Comparison of ENCODE assay signal across 8 mouse cellular contexts in the genomic region with DNA sequence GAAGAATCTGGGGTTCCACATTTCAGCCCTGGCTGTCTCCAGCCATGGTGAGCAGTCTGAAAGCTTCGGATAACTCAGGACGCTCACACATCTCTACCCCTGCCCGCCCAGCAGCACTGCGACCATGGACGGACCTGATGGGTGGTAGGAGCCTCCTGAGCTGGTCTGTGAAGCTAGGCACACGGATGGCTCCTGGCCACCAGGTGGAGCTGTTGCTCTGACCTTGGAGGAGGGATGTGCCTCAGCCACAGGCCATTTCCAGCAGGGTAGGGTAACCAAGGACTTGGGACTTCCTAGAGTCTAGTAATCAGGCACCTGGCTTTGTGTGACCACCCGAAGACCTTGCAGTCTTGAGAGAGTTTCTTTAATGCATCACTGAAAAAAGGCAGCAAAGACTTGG. TPM values are rescaled to one million over a fixed set of nuclear protein-coding genes. Genes with fewer than 3 reads are reported as not detected.
DNase-seq lines count a peak whose midpoint lies in the region; ATAC-seq and TF ChIP-seq lines count a peak whose summit lies in the region.

No protein-coding gene starts in this region.

- no peak overlapping the region for H3K9ac ChIP-seq in liver, embryonic 15.5 days
- no peak overlapping the region for H3K9ac ChIP-seq in neural tube, embryonic 12.5 days
- no peak overlapping the region for H3K9ac ChIP-seq in stomach, postnatal 0 days (ENCODE audit: low read length)

- peaks cover 35% of the 10 kb centered on the region for H3K36me3 ChIP-seq in forebrain, embryonic 10.5 days (replicated peaks)
- H3K36me3 ChIP-seq in liver, embryonic 15.5 days (replicated peaks) = peaks cover 4% of the 10 kb centered on the region; the same call in 1 of the 2 replicates
- H3K36me3 ChIP-seq in neural tube, embryonic 12.5 days = peaks cover 10% of the 10 kb centered on the region
- peaks cover 2% of the 10 kb centered on the region; the same call in 1 of the 2 replicates for H3K36me3 ChIP-seq in stomach, postnatal 0 days (ENCODE audit: control insufficient read depth, insufficient read depth, low read length)

- peak; percentile 71 to 79 for DNase-seq in CD8-positive naive resting alpha-beta T cell, adult 2 months (ENCODE audit: low read depth in 2 of 2, low spot score in 2 of 2)
- peak; percentile 40 for DNase-seq in c-Kit-negative CD71-positive TER-119-positive erythroid progenitor cells, embryonic 14.5 days (ENCODE audit: low read depth, low spot score)
- DNase-seq in forebrain, embryonic 10.5 days (ENCODE audit: extremely low spot score, low spot score) = peak; percentile 84
- peak; percentile 89 to 94 for DNase-seq in heart, postnatal 10 days
- DNase-seq in kidney, postnatal 36 days = peak; percentile 86 to 95
- peak; percentile 92 for DNase-seq in stomach, postnatal 0 days (ENCODE audit: low spot score)

- H3K4me1 ChIP-seq in forebrain, embryonic 10.5 days = peaks cover 28% of the 10 kb centered on the region
- peaks cover 27% of the 10 kb centered on the region for H3K4me1 ChIP-seq in liver, embryonic 15.5 days (replicated peaks)
- peaks cover 19% of the 10 kb centered on the region for H3K4me1 ChIP-seq in neural tube, embryonic 12.5 days
- H3K4me1 ChIP-seq in stomach, postnatal 0 days (replicated peaks; ENCODE audit: control insufficient read depth, insufficient read depth) = no peaks in the 10 kb centered on the region

- no peak overlapping the region for H3K4me2 ChIP-seq in liver, embryonic 15.5 days
- H3K4me2 ChIP-seq in neural tube, embryonic 12.5 days (replicated peaks) = no peak overlapping the region
- no peak overlapping the region for H3K4me2 ChIP-seq in stomach, postnatal 0 days (replicated peaks; ENCODE audit: low read depth)

- no peak for TF ChIP-seq EP300 in stomach, postnatal 0 days (optimal IDR thresholded peaks at IDR 0.05)

- TF ChIP-seq CTCF in stomach, postnatal 0 days (IDR thresholded peaks at IDR 0.05; ENCODE audit: low read depth) = peak; percentile 97

- no peak overlapping the region for H3K27ac ChIP-seq in forebrain, embryonic 10.5 days
- no peak overlapping the region for H3K27ac ChIP-seq in liver, embryonic 15.5 days (replicated peaks)
- no peak overlapping the region for H3K27ac ChIP-seq in neural tube, embryonic 12.5 days
- H3K27ac ChIP-seq in stomach, postnatal 0 days (replicated peaks) = no peak overlapping the region

- ATAC-seq in liver, embryonic 15.5 days (ENCODE audit: insufficient read depth) = peak; percentile 39; the same call in 1 of the 2 replicates
- peak; percentile 19; the same call in 1 of the 2 replicates for ATAC-seq in neural tube, embryonic 12.5 days (ENCODE audit: low FRiP score, low read depth)
- peak; percentile 72 for ATAC-seq in stomach, postnatal 0 days (ENCODE audit: low FRiP score, low TSS enrichment)

- H3K27me3 ChIP-seq in forebrain, embryonic 10.5 days (ENCODE audit: poor library complexity, severe bottlenecking) = peaks cover 7% of the 10 kb centered on the region; the same call in 1 of the 2 replicates
- H3K27me3 ChIP-seq in liver, embryonic 15.5 days = peaks cover 17% of the 10 kb centered on the region; the same call in 1 of the 2 replicates
- H3K27me3 ChIP-seq in neural tube, embryonic 12.5 days (replicated peaks) = no peaks in the 10 kb centered on the region
- H3K27me3 ChIP-seq in stomach, postnatal 0 days (ENCODE audit: control insufficient read depth, insufficient read depth, low read length) = no peaks in the 10 kb centered on the region

- no peaks in the 10 kb centered on the region for H3K9me3 ChIP-seq in forebrain, embryonic 10.5 days
- H3K9me3 ChIP-seq in liver, embryonic 15.5 days (replicated peaks) = no peaks in the 10 kb centered on the region
- no peaks in the 10 kb centered on the region for H3K9me3 ChIP-seq in neural tube, embryonic 12.5 days
- no peaks in the 10 kb centered on the region for H3K9me3 ChIP-seq in stomach, postnatal 0 days (ENCODE audit: control insufficient read depth, low read length)

- intact Hi-C loops in heart, postnatal 10 days (cut with DNase I) = loop anchor here (1.0 to 5.0 kb wide), 9 partner anchors 25 to 242 kb away; partner anchors contain the start of genes Car7, Cdh5, Cmtm4 and Dync1li2

- WGBS in forebrain, embryonic 10.5 days = 14% methylated on average over 7 of the region's 7 CpGs
- WGBS in liver, embryonic 15.5 days (ENCODE audit: insufficient replicate concordance) = 16% methylated on average over 7 of the region's 7 CpGs
- 14% methylated on average over 7 of the region's 7 CpGs for WGBS in neural tube, embryonic 12.5 days
- WGBS in stomach, postnatal 0 days = 17% methylated on average over 7 of the region's 7 CpGs

- H3K4me3 ChIP-seq in forebrain, embryonic 10.5 days = no peak overlapping the region
- H3K4me3 ChIP-seq in liver, embryonic 15.5 days (replicated peaks) = no peak overlapping the region
- H3K4me3 ChIP-seq in neural tube, embryonic 12.5 days = no peak overlapping the region
- no peak overlapping the region for H3K4me3 ChIP-seq in stomach, postnatal 0 days (ENCODE audit: low read depth, low read length)

RNA-seq across cellular contexts. Expression of gene Cmtm3, which starts 4.7 kb away (rescaled TPM):
- 68.5 and 70.9 TPM in 2 replicates for polyA plus RNA-seq in forebrain, embryonic 10.5 days (2016; fragmentation: Nextera tagmentation; extraction: Ambion mirVana)
- total RNA-seq in heart, postnatal 10 days (2021) = 10 to 100 TPM; 45.9 to 52.0 TPM
- polyA plus RNA-seq in liver, embryonic 15.5 days (2015; fragmentation: Nextera tagmentation; extraction: Ambion mirVana) = 17.6 and 18.5 TPM in 2 replicates
- polyA plus RNA-seq in neural tube, embryonic 12.5 days (2016; fragmentation: Nextera tagmentation; extraction: Ambion mirVana) = 73.6 and 76.8 TPM in 2 replicates
- 48.4 and 52.1 TPM in 2 replicates for polyA plus RNA-seq in stomach, postnatal 0 days (2015; fragmentation: Nextera tagmentation; extraction: Ambion mirVana)

RNA-seq across cellular contexts. Expression of gene Cmtm2b, which starts 21.9 kb away (rescaled TPM):
- not detected in 2 replicates for polyA plus RNA-seq in forebrain, embryonic 10.5 days (2016; fragmentation: Nextera tagmentation; extraction: Ambion mirVana)
- total RNA-seq in heart, postnatal 10 days (2021) = not detected
- not detected in 2 replicates for polyA plus RNA-seq in liver, embryonic 15.5 days (2015; fragmentation: Nextera tagmentation; extraction: Ambion mirVana)
- not detected in 2 replicates for polyA plus RNA-seq in neural tube, embryonic 12.5 days (2016; fragmentation: Nextera tagmentation; extraction: Ambion mirVana)
- polyA plus RNA-seq in stomach, postnatal 0 days (2015; fragmentation: Nextera tagmentation; extraction: Ambion mirVana) = not detected in 2 replicates

RNA-seq across cellular contexts. Expression of gene Gm11020, which starts 22.6 kb away (rescaled TPM):
- polyA plus RNA-seq in forebrain, embryonic 10.5 days (2016; fragmentation: Nextera tagmentation; extraction: Ambion mirVana) = not detected in 2 replicates
- total RNA-seq in heart, postnatal 10 days (2021) = not detected
- not detected in 2 replicates for polyA plus RNA-seq in liver, embryonic 15.5 days (2015; fragmentation: Nextera tagmentation; extraction: Ambion mirVana)
- polyA plus RNA-seq in neural tube, embryonic 12.5 days (2016; fragmentation: Nextera tagmentation; extraction: Ambion mirVana) = not detected in 2 replicates
- not detected in 2 replicates for polyA plus RNA-seq in stomach, postnatal 0 days (2015; fragmentation: Nextera tagmentation; extraction: Ambion mirVana)

RNA-seq across cellular contexts. Expression of gene Cmtm1, which starts 34.0 kb away (rescaled TPM):
- not detected in 2 replicates for polyA plus RNA-seq in forebrain, embryonic 10.5 days (2016; fragmentation: Nextera tagmentation; extraction: Ambion mirVana)
- total RNA-seq in heart, postnatal 10 days (2021) = not detected
- polyA plus RNA-seq in liver, embryonic 15.5 days (2015; fragmentation: Nextera tagmentation; extraction: Ambion mirVana) = not detected in 2 replicates
- not detected in 2 replicates for polyA plus RNA-seq in neural tube, embryonic 12.5 days (2016; fragmentation: Nextera tagmentation; extraction: Ambion mirVana)
- polyA plus RNA-seq in stomach, postnatal 0 days (2015; fragmentation: Nextera tagmentation; extraction: Ambion mirVana) = not detected in 2 replicates

RNA-seq across cellular contexts. Expression of gene Gm45711, which starts 34.1 kb away (rescaled TPM):
- polyA plus RNA-seq in forebrain, embryonic 10.5 days (2016; fragmentation: Nextera tagmentation; extraction: Ambion mirVana) = not detected in 2 replicates
- not detected for total RNA-seq in heart, postnatal 10 days (2021)
- not detected in 2 replicates for polyA plus RNA-seq in liver, embryonic 15.5 days (2015; fragmentation: Nextera tagmentation; extraction: Ambion mirVana)
- polyA plus RNA-seq in neural tube, embryonic 12.5 days (2016; fragmentation: Nextera tagmentation; extraction: Ambion mirVana) = not detected in 2 replicates
- polyA plus RNA-seq in stomach, postnatal 0 days (2015; fragmentation: Nextera tagmentation; extraction: Ambion mirVana) = not detected in 2 replicates

Comparison
In these comparisons a context has a peak if more than half of its experiments do, and no peak if none do; other contexts are left out.
1. DNase-seq: peak in every context shown above with its lines; median percentile 92 in stomach, postnatal 0 days; 92 in heart, postnatal 10 days; 90 in kidney, postnatal 36 days; 84 in forebrain, embryonic 10.5 days; 75 in CD8-positive naive resting alpha-beta T cell, adult 2 months; 40 in c-Kit-negative CD71-positive TER-119-positive erythroid progenitor cells, embryonic 14.5 days.
2. ATAC-seq: peak in every context shown above with its lines; median percentile 72 in stomach, postnatal 0 days; 39 in liver, embryonic 15.5 days; 19 in neural tube, embryonic 12.5 days.